Mouse (Mus musculus): Measurements from ENCODE around the gene Olfr1354.
"Not testable (repeated sequence)": the region's sequence is repeated elsewhere in the genome, so short reads cannot be mapped to it uniquely, and the experiment has no call there.

Gene Olfr1354

GRCm38 (mm10) chr10:78912871-78913270, at the start of gene Olfr1354:
TSS of gene Olfr1354 (plus strand) at chr10:78913171.
- DNase-seq: not testable (repeated sequence)

GRCm38 (mm10) chr10:78875240-78875639, 37.7 kb upstream of the Olfr1354 start, which contains the start of gene Olfr1355:
TSS of gene Olfr1355 (plus strand) at chr10:78875540.
- DNase-seq: no peak

- not testable (repeated sequence) for DNase-seq
Measured at GRCm38 (mm10) chr10:78950336-78950735, 37.4 kb downstream of the Olfr1354 start, which contains the start of gene Olfr8. TSS of gene Olfr8 (plus strand) at chr10:78950636.

- not testable (repeated sequence) for DNase-seq
Measured at GRCm38 (mm10) chr10:78963009-78963408, 50.0 kb downstream of the Olfr1354 start, which contains the start of gene Olfr1353. TSS of gene Olfr1353 (plus strand) at chr10:78963309.
